Mouse (Mus musculus) neutrophil, adult 59 days (primary cell): ENCODE data around the gene Abcg4. TPM values are rescaled to one million over a fixed set of nuclear protein-coding genes. Genes with fewer than 3 reads are reported as not detected.

ENCODE experiments used
- total RNA-seq, 2 experiments: library from RNA; stranded (reverse); gene quantifications; 1 replicate in 1 of 2; 2 replicates in 1 of 2; pipeline ENCODE4 v1.2.4; 2023

Gene Abcg4
- 1 to 10 TPM; 3.7 to 9.7 TPM for total RNA-seq

GRCm38 (mm10) chr9:44288076-44288958 lies at the start of gene Abcg4:
Abcg4 (minus strand) TSS chr9:44288615.

GRCm38 (mm10) chr9:44334396-44335330 lies 46.2 kb upstream of the Abcg4 start, which contains the start of gene H2afx:
H2afx (plus strand) TSS chr9:44334694.

GRCm38 (mm10) chr9:44325768-44326370 lies 37.5 kb upstream of the Abcg4 start, which contains the start of gene Dpagt1:
Dpagt1 (plus strand) TSS chr9:44326019.

GRCm38 (mm10) chr9:44319887-44320798 lies 31.7 kb upstream of the Abcg4 start, which contains the start of gene C2cd2l:
C2cd2l (minus strand) TSS chr9:44320285.

GRCm38 (mm10) chr9:44305466-44306079 lies 17.2 kb upstream of the Abcg4 start, which contains the start of gene Hinfp:
Hinfp (minus strand) TSS chr9:44305671.

GRCm38 (mm10) chr9:44268432-44268831 lies 20.0 kb downstream of the Abcg4 start, which contains the start of gene Nlrx1:
Nlrx1 (minus strand) TSS chr9:44268599.

GRCm38 (mm10) chr9:44251314-44251713 lies 37.1 kb downstream of the Abcg4 start, which contains the start of gene Pdzd3:
Pdzd3 (minus strand) TSS chr9:44251471.

GRCm38 (mm10) chr9:44240399-44240798 lies 48.0 kb downstream of the Abcg4 start, which contains the start of gene Ccdc153:
Ccdc153 (plus strand) TSS chr9:44240676.

GRCm38 (mm10) chr9:44233802-44234478 lies 54.5 kb downstream of the Abcg4 start, which contains the start of gene Cbl:
Cbl (minus strand) TSS chr9:44234049.

Other genes starting within 250 kb of the Abcg4 start
- 1 to 10 TPM; 3.2 to 3.8 TPM for gene Thy1, start 245.2 kb downstream of the Abcg4 start, total RNA-seq
- 1 to 10 TPM; 6.3 to 7.6 TPM for gene Usp2, start 221.6 kb downstream of the Abcg4 start, total RNA-seq
- gene Mfrp, start 186.9 kb downstream of the Abcg4 start, total RNA-seq = under 1 TPM; 0.16 to 0.22 TPM
- under 1 TPM in 1 of 2 experiments, not detected in 1; 0.49 TPM for gene C1qtnf5, start 181.4 kb downstream of the Abcg4 start, total RNA-seq
- gene Gm49380, start 175.1 kb downstream of the Abcg4 start, total RNA-seq = not detected
- 10 to 100 TPM; 29.2 to 31.1 TPM for gene Rnf26, start 175.1 kb downstream of the Abcg4 start, total RNA-seq
- gene Mcam, start 154.1 kb downstream of the Abcg4 start, total RNA-seq = 1 to 10 TPM; 3.6 to 5.1 TPM
- gene Cbl, start 54.6 kb downstream of the Abcg4 start, total RNA-seq = 100 to 1,000 TPM; 215 to 217 TPM
- gene Ccdc153, start 47.9 kb downstream of the Abcg4 start, total RNA-seq = not detected
- gene Pdzd3, start 37.1 kb downstream of the Abcg4 start, total RNA-seq = 1 to 10 TPM; 1.6 TPM
- gene Nlrx1, start 20.0 kb downstream of the Abcg4 start, total RNA-seq = 10 to 100 TPM; 61.4 to 69.3 TPM
- gene Hinfp, start 17.1 kb upstream of the Abcg4 start, total RNA-seq = 10 to 100 TPM; 35.6 to 40.8 TPM
- 10 to 100 TPM; 21.6 to 23.7 TPM for gene C2cd2l, start 31.7 kb upstream of the Abcg4 start, total RNA-seq
- 10 to 100 TPM; 13.9 to 15.2 TPM for gene Dpagt1, start 37.4 kb upstream of the Abcg4 start, total RNA-seq
- 100 to 1,000 TPM; 273 to 278 TPM for gene H2afx, start 46.1 kb upstream of the Abcg4 start, total RNA-seq
- gene Hmbs, start 55.6 kb upstream of the Abcg4 start, total RNA-seq = 10 to 100 TPM; 43.9 to 66.5 TPM
- gene Vps11, start 73.1 kb upstream of the Abcg4 start, total RNA-seq = 10 to 100 TPM; 37.1 to 37.2 TPM
- gene Hyou1, start 90.9 kb upstream of the Abcg4 start, total RNA-seq = 10 to 100 TPM; 50.6 to 54.5 TPM
- gene Slc37a4, start 108.2 kb upstream of the Abcg4 start, total RNA-seq = 10 to 100 TPM; 12.4 to 13.7 TPM
- 1,000 to 10,000 TPM in 1 of 2 experiments, 100 to 1,000 TPM in 1; 988 to 1,162 TPM for gene Rps25, start 118.5 kb upstream of the Abcg4 start, total RNA-seq
- gene Trappc4, start 119.0 kb upstream of the Abcg4 start, total RNA-seq = 10 to 100 TPM; 50.5 to 53.9 TPM
- gene Ccdc84, start 130.0 kb upstream of the Abcg4 start, total RNA-seq = 10 to 100 TPM; 23.0 to 26.9 TPM
- not detected for gene Foxr1, start 152.5 kb upstream of the Abcg4 start, total RNA-seq
- not detected for gene Upk2, start 166.4 kb upstream of the Abcg4 start, total RNA-seq
- gene Bcl9l, start 194.2 kb upstream of the Abcg4 start, total RNA-seq = 10 to 100 TPM in 1 of 2 experiments, 1 to 10 TPM in 1; 6.9 to 10.2 TPM